Mouse (Mus musculus) gastrocnemius, postnatal 14 days (tissue): Measurements from ENCODE around the gene Disc1. TPM values are rescaled to one million over a fixed set of nuclear protein-coding genes. Genes with fewer than 3 reads are reported as not detected.

ENCODE experiments used
- DNase-seq: peaks from one replicate; pipeline ENCODE4 v3.0.0; 2021; ENCODE audit warnings: mixed read lengths
- intact Hi-C: fragments of 180-260 bp; cut with DNase I; formaldehyde crosslinking; loops from one replicate; pipeline ENCODE4 v1.15.1; 2025; ENCODE audit warnings: low total_unique reads
- total RNA-seq, 2 experiments: library from RNA; stranded (reverse); gene quantifications; 2 replicates each; pipeline ENCODE4 v1.2.3; 2021

Gene Disc1
- total RNA-seq, 2 experiments from 2014 or later, result 1.8 to 2.1 TPM

- intact Hi-C loops, result no loop called here
- DNase-seq, result no peak
Measured at GRCm38 (mm10) chr8:125113831-125114230, 59.8 kb downstream of the Disc1 start.

DNA sequence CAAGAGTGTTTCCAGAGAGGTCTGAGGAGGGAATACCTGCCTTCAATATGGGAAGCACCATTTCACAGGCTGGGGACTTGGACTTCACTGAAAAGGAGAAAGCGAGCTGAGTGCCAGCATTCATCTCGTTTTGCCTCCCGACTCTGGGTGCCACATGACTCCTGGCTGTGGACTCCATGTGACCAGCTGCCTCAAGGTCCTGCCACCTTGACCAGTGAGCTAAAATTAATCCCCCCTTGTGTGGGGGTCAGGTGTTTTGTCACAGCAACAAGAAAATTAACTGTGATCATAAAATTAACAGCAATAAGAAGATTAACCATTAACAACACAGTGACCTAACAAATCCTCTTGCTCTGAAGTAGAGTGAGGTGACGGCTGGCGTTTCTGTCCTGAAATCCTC is 61.3 kb downstream of the Disc1 start:
- intact Hi-C loops, result no loop called here
- DNase-seq, result no peak

GRCm38 (mm10) chr8:125116616-125117015 is 62.6 kb downstream of the Disc1 start:
- peak; percentile 41 for DNase-seq
- intact Hi-C loops, result no loop called here

- intact Hi-C loops, result no loop called here
- no peak for DNase-seq
Measured at GRCm38 (mm10) chr8:125126482-125126881, 72.5 kb downstream of the Disc1 start.

DNA sequence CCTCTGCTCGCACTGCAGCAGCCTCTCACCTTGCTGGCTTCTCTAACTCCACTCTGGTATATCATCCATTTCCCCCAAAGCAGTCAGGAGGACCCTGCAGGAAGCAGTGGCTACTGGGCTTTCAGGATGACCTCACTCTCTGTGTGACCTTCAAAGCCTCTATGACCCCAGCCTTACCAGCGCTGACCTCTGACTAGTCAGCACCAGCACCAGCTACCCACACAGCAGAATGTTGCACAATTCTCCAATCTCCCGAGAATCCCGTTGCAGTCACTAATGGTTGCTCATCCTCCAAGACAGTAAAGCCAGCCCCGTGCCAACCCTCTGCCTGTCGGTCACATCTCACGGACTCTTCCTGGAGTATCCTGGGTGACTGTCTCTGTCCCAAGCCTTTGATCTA is 73.6 kb downstream of the Disc1 start:
- intact Hi-C loops, result no loop called here
- no peak for DNase-seq

GRCm38 (mm10) chr8:125128305-125128704 is 74.3 kb downstream of the Disc1 start:
- intact Hi-C loops, result no loop called here
- no peak for DNase-seq

DNA sequence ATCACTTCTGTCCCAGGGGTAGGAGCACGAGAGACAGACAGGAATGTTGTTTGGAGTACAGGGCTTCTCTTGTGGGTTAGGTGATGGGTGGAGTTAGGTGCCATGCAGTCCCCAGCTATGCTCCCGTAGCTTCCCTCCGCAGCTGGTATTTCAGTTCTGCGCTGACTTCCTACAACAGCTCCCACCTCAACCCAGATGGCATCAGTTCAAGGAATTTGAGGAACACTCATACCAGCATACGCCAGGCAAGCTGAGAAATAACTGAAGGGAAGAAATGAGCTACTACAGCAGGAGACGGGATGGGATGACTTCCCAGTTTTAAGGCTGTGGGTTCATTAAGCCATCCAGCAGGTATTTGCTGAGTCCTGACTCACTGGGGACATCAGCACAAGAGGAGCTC is 76.8 kb downstream of the Disc1 start:
- no peak for DNase-seq
- intact Hi-C loops, result no loop called here

- DNase-seq, result no peak
- intact Hi-C loops, result no loop called here
Measured at GRCm38 (mm10) chr8:125131265-125131664, 77.3 kb downstream of the Disc1 start.

DNA sequence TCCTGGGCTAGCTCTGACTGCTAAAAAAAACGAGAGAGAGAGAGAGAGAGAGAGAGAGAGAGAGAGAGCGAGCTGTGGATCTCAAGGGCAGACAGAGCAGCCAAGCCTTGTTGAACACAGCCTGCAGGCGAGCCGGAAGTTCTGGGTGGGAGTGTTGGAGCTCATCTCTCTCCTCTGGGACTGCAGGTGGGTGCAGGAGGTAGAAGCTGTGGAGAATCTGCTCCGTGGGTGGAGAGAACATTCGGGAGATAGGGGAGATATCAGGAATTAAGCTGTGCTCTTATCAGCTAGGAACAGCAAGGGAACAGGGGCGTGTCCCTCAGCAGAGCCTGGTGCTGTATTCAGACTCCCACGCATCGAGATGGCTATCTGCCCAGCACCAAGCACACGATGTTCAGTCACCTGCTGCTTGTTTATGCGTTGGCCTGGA is 79.7 kb downstream of the Disc1 start:
- no peak for DNase-seq

DNA sequence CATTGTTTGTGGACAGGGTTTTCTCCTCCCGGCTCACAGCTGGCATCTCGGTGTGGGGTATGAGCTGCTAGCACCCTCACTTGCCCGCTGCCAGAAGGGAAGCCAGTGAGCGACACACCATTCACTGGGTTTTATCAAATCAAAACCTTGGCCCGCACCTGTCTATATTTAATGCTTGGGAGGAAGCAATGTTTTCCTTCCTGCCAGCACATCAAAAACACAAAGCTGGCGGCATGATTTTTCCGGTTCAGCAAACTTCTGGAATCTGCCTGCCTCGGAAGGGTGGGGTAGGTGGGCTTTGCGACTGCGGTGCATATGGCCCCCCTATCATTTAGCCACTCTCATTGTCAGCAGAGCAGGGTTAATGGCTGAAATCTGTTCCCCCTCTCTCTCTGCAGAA is 80.9 kb downstream of the Disc1 start:
- intact Hi-C loops, result no loop called here
- DNase-seq, result no peak

More for the DNA sequence above, 79.7 kb downstream of the Disc1 start:
- intact Hi-C loops, result no loop called here

DNA sequence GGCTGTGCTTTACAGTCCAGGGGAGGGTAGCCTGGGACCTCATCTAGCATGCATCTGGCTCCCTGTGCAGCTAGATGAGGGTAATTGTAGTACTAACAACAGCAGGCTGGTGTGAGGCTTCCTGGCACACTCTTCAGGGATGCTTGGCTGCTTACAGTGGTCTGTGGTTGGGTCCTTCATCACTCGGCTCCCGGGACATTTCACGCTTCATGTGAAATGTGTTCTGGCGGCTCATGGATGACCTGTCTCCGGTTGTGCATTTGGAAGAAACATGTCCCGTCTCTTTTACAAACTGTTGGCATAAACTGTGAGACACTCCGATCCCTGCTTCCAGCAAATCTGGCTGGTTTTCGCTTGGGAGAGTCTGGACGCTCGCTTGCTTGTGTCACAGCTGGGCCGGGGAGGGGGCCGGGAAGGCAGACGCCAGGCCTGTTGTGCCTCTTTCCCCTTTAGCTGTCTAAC is 85.7 kb downstream of the Disc1 start:
- DNase-seq, result peak; percentile 22
- intact Hi-C loops, result no loop called here

- intact Hi-C loops, result no loop called here
- no peak for DNase-seq
Measured at GRCm38 (mm10) chr8:125140965-125141364, 87.0 kb downstream of the Disc1 start.

DNA sequence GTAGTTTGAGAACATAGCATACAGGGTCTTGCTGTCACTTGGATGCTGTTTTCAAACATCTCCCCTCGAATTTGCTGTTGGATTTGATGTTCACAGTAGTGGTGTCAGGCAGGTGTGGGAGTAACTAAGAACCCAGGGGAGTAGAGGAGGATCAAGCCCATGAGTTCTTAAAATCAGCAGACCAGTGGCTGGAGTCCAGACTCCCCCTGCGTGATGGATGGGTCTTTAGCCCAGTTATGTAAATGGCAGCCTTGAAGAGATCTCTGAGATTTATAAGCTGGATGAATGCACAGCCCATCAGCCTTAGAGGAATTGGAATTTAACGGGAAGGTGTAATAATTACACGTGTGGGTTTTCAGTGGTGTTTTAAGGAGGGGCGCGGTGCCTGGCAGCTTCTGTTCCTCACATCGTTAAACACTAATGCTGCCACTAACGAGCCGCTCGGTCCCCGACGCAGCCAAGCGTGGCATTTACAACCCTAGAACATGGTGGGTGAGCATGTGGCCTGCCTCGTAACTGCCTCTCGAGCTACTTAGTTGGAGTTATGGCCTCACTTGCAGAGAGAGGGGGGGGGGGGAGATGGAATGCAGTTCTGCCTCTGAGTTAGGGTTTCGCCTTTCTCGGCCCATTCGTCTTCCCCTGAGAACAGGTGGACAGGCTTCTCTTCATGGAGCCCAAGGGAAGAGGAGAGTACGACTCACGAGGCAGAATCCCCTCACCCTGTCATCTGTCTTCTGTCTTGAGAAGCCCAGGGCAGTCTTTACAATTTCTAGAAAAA is 103.1 kb downstream of the Disc1 start:
- intact Hi-C loops, result no loop called here
- no peak for DNase-seq

DNA sequence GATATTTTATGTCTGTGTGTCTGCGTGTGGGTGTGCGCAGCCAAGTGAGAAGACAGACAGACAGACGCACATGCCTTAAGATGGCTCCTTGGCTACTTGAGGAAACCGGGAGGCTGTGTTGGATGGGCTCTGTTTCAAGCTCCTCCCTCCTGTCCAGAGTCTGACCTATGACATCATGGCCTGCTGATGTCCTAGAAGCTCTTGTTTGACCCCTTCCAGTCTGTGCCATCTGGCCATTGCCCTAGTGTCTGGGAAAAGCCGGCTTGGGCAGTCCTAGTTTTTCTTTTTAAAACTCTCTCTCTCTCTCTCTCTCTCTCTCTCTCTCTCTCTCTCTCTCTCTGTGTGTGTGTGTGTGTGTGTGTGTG is 103.6 kb downstream of the Disc1 start:
- DNase-seq, result no peak
- intact Hi-C loops, result no loop called here

GRCm38 (mm10) chr8:125159387-125159786 is 105.4 kb downstream of the Disc1 start:
- DNase-seq, result no peak
- intact Hi-C loops, result no loop called here

- DNase-seq, result no peak
- intact Hi-C loops, result no loop called here
Measured at GRCm38 (mm10) chr8:125163491-125163890, 109.5 kb downstream of the Disc1 start.

GRCm38 (mm10) chr8:125163906-125164305 is 109.9 kb downstream of the Disc1 start:
- intact Hi-C loops, result no loop called here
- DNase-seq, result no peak

DNA sequence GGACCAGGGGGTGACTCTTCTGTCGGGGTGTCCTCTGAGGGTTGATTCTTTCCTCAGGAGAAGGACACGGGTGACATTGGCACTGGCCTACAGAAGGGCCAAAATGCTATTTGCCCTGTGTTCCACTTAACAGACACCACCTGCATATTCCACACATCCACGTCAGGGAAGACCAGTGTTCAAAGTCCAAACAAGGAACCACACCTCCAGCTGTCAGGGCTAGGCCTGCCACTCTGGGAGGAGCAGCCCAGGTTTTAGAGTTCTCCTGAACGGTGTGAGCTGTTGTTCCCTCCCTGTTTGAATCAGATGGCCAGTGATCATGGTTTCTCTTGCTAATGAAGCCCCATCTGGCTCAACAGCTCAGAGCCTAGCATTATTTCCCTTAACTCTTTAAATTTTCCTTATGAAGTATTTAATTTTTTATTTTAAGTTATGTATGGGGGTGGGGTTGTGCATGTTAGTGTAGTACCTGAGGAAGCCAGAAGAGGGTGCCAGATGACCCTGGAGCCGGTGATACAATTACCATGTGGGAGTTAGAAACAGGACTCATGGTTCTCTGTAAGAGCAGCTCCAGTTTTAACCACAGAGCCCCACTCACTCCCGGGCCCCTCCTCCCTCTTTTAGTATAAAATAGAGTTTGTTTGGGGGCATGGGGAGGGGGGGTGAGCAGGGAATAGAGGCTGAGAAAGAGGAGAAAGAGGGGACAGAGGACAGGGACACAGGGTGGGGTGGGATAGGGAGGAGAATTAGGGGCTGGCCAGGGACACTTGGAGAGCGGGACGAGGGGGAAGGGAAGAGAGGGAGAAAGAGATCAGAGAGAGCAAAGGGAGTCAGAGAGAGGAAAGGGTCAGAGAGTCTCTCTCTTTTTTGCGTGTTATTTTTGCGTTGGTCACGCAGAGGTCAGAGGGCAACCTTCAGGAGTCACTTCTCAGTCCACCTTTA is 111.8 kb downstream of the Disc1 start:
- intact Hi-C loops, result no loop called here
- DNase-seq, result peak; percentile 44

DNA sequence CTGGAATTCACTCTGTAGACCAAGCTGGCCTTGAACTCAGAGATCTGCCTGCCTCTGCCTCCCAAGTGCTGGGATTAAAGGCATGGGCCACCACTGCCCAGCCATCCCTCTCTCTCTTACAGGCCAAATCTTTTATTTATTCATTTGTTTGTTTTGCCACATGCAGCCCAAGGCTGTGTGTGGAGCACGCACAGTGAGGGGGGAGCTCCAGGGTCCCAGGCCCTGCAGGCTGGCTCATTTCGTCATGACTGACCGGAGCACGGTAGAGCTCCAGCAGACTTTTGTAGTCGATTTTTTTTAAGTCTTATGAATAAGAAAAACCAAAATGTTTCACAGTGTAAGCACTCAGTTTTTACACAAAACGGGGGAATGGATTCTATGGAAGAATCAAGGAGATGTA is 112.5 kb downstream of the Disc1 start:
- intact Hi-C loops, result no loop called here
- DNase-seq, result no peak

DNA sequence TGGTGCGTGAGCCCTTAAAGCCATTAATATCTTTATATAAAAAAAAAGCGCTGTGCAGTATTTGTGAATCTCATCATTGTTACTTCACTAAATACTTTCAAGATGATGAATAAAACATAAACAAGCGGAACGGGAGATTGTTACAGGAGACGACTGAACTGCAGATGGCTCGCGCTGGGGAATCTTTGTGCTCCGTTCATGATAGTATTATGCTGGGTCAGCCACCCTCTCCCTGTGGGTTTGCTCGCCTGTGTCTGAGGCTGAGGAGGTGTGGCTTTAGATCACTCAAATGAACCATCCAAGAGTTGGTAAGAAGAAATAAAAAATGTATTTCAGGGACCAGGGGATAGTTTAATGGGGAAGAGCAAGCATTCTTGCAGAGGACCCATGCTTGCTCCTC is 113.0 kb downstream of the Disc1 start:
- no peak for DNase-seq
- intact Hi-C loops, result no loop called here

DNA sequence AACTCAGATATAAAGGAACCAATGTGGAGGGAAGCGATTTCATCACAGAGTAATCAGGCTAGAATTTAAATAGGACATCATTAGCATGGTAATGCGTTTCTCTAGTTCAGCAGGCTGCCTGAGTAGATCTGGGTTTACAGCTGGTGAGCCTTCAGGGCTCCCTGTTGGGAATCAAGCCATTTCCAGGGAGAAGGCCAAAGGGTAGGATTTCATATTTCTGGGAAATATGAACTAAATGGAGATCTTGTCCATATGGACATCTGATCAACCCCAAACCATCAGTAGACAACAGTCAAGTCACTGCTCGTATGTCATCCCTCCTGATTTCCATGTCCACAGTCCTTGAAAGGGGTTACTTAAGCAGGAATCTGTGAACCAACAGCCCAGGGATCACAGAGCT is 115.6 kb downstream of the Disc1 start:
- DNase-seq, result no peak
- intact Hi-C loops, result no loop called here
